Mouse (Mus musculus): ENCODE results near the gene Zfp148.

DNA sequence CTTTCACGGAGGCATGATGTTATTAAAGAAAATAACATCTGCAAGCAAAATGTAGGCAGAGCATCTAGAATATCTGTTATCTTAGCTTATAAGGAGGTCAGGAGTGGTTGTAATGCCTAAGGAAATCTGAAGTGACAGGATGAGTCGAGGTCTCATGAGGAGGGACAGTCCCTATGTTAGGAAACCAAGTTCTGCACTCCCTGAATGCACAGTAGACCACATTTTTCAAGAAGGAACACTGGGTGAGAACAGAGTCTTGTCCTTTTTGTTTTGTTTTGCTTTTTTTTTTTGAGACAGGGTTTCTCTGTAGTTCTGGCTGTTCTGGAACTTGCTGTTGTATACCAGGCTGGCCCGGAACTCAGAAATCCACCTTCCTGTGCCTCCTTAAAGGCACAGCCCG lies 1.7 kb downstream of the Zfp148 start:
- TF ChIP-seq POLR2A (IDR thresholded peaks at IDR 0.05; ENCODE audit: insufficient read depth, low read depth, low read length) (no peak), CTCF (IDR thresholded peaks at IDR 0.05) (no peak), EP300 (IDR thresholded peaks at IDR 0.05; ENCODE audit: insufficient read depth, low read depth, low read length) (no peak)
